Mouse (Mus musculus): ENCODE results near the gene Clps. TPM values are rescaled to one million over a fixed set of nuclear protein-coding genes. Genes with fewer than 3 reads are reported as not detected.

Clps gene
- polyA plus RNA-seq, 1 experiment from 2014 or later, result not detected

DNA sequence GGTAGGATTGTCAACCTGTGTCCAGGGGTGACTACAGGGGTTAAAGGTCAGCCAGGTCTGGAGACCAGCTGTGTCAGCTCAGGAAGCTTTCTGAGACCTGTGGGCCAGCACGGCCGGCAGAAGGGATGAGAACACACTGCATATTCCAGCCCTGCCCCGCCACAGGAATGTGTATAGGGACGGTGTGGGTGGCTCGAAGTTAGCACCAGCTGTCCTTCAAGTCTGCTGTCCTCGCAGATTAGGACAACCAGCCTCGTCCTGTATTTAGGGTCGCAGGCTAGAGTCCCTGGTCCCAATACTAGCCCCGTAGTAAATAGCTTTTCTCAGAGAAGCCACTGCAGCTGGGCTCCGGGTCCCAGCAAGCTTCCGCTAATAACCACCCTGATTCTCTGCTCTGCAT, 12.0 kb downstream of the Clps start:
- no peak for ATAC-seq (ENCODE audit: low FRiP score)
- no peaks in the 10 kb centered on the region; the same call in 1 of the 2 replicates for H3K9me3 ChIP-seq
- no peak overlapping the region for H3K4me3 ChIP-seq
- no peak overlapping the region for H3K9ac ChIP-seq
- no peaks in the 10 kb centered on the region for H3K36me3 ChIP-seq
- no peak overlapping the region for H3K27ac ChIP-seq
- WGBS, result 78% methylated on average over 11 of the region's 11 CpGs
- no peak overlapping the region for H3K4me2 ChIP-seq
- H3K27me3 ChIP-seq, result no peaks in the 10 kb centered on the region
- H3K4me1 ChIP-seq (replicated peaks), result 0 out of 2 replicates have a peak, but pooled peaks cover 3% of the 10 kb centered on the region

DNA sequence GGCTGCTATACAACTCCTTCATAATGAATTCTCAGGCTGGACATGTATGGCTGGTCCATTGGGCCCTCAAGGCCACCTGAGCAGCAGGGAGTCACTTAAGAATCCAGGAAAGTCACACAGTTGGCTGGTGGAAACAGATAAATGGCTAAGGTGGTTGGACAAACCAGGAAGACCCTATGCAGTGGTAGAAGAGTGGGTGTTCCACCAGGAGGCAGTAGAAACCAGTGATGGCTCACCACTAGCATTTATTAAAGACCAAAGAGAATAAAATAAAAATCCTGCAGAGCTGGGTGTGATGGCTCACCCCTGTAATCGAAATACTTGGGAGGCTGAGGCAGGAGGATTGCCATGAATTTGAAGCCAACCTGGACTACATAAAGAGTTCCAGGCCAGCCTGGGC, 13.6 kb downstream of the Clps start:
- no peak for ATAC-seq (ENCODE audit: low FRiP score)
- Histone ChIP-seq H3K27me3 (no peaks in the 10 kb centered on the region), H3K36me3 (no peaks in the 10 kb centered on the region), H3K27ac (no peak overlapping the region), H3K9me3 (no peaks in the 10 kb centered on the region; the same call in 1 of the 2 replicates), H3K4me2 (no peak overlapping the region), H3K4me1 (replicated peaks) (no peaks in the 10 kb centered on the region), H3K9ac (no peak overlapping the region), H3K4me3 (no peak overlapping the region)
- WGBS, result 92% methylated on average over 1 of the region's 1 CpGs

- H3K27me3 ChIP-seq, result peaks cover 13% of the 10 kb centered on the region; the same call in 1 of the 2 replicates
- peaks cover 19% of the 10 kb centered on the region; the same call in 1 of the 2 replicates for H3K9me3 ChIP-seq
- H3K36me3 ChIP-seq, result no peaks in the 10 kb centered on the region
- no peak overlapping the region for H3K4me3 ChIP-seq
- H3K27ac ChIP-seq, result no peak overlapping the region
- no peaks in the 10 kb centered on the region for H3K4me1 ChIP-seq (replicated peaks)
- no peak overlapping the region for H3K9ac ChIP-seq
- no peak overlapping the region for H3K4me2 ChIP-seq
- ATAC-seq (ENCODE audit: low FRiP score), result no peak
- WGBS, result 54% methylated on average over 12 of the region's 12 CpGs
Measured at GRCm38 (mm10) chr17:28537881-28538280, 22.7 kb downstream of the Clps start.

- Histone ChIP-seq H3K4me2 (no peak overlapping the region), H3K4me1 (replicated peaks) (peaks cover 5% of the 10 kb centered on the region), H3K9ac (no peak overlapping the region), H3K36me3 (no peaks in the 10 kb centered on the region), H3K27me3 (peaks cover 41% of the 10 kb centered on the region), H3K4me3 (no peak overlapping the region), H3K9me3 (0 out of 2 replicates have a peak, but pooled peaks cover 8% of the 10 kb centered on the region), H3K27ac (no peak overlapping the region)
- 89% methylated on average over 13 of the region's 13 CpGs for WGBS
- no peak for ATAC-seq (ENCODE audit: low FRiP score)
Measured at GRCm38 (mm10) chr17:28533327-28533726, 27.2 kb downstream of the Clps start.

DNA sequence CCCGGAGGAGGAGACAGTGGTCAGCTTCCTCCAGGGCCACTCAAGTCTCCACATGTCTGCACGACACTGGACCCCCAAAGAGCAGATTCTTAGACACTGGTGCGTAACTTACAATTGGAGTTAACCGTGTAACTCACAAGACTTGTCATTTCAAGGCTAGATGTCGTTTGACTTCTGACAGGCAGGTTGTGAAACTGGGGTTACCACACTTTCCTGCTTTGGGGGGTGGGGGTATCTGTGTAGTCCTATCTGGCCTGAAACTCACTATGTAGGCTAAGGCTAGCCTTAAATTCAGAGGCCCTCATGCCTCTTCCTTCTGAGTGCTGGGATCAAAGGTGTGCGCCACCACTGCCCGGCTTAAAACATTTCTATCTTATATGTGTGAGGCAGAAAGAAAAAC, 28.0 kb downstream of the Clps start:
- no peak for ATAC-seq (ENCODE audit: low FRiP score)
- peaks cover 40% of the 10 kb centered on the region for H3K27me3 ChIP-seq
- 0 out of 2 replicates have a peak, but pooled peaks cover under 1% of the 10 kb centered on the region for H3K9me3 ChIP-seq
- 85% methylated on average over 7 of the region's 7 CpGs for WGBS
- H3K36me3 ChIP-seq, result no peaks in the 10 kb centered on the region
- H3K27ac ChIP-seq, result no peak overlapping the region
- H3K4me3 ChIP-seq, result no peak overlapping the region
- no peak overlapping the region for H3K9ac ChIP-seq
- H3K4me2 ChIP-seq, result no peak overlapping the region
- peaks cover 10% of the 10 kb centered on the region for H3K4me1 ChIP-seq (replicated peaks)

- no peak for ATAC-seq (ENCODE audit: low FRiP score)
- Histone ChIP-seq H3K9me3 (no peaks in the 10 kb centered on the region), H3K9ac (no peak overlapping the region), H3K27ac (no peak overlapping the region), H3K4me3 (no peak overlapping the region), H3K4me1 (replicated peaks) (peaks cover 13% of the 10 kb centered on the region), H3K36me3 (no peaks in the 10 kb centered on the region), H3K4me2 (peak overlapping the region; percentile 23; the same call in 1 of the 2 replicates), H3K27me3 (peaks cover 36% of the 10 kb centered on the region)
- WGBS, result 19% methylated on average over 18 of the region's 18 CpGs
Measured at GRCm38 (mm10) chr17:28531946-28532345, 28.6 kb downstream of the Clps start.

DNA sequence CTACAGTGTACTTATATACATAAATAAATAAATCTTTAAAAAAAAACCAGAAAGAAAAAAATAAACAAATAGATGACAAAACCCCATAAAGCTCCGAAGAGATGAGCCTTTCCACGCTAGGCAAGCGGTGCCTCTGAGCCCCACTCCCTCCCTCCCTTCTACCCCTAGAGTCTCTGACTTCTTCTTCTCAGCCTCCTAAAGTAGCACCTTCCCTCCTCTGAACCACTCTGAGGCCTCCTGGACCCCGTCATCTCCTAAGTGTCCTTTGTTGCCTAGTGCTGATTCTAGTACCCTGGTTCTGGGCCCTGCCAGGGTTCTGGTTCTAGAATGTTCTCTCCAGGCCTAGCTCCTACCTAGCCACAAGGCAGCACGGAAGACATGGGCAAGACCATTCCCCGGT, 30.1 kb downstream of the Clps start, which contains the start of gene Armc12:
Gene Armc12, plus strand, starts transcription at position 301 of the 400 bp plus-strand sequence.
- Histone ChIP-seq H3K36me3 (no peaks in the 10 kb centered on the region), H3K9ac (no peak within 1 kb of the TSS), H3K27ac (no peak within 1 kb of the TSS), H3K27me3 (peaks cover 34% of the 10 kb centered on the region), H3K4me1 (replicated peaks) (peaks cover 13% of the 10 kb centered on the region), H3K9me3 (no peaks in the 10 kb centered on the region), H3K4me2 (no peak within 1 kb of the TSS; the same call in 1 of the 2 replicates), H3K4me3 (no peak within 1 kb of the TSS)
- 88% methylated on average over 6 of the region's 6 CpGs for WGBS
- ATAC-seq (ENCODE audit: low FRiP score), result no peak

DNA sequence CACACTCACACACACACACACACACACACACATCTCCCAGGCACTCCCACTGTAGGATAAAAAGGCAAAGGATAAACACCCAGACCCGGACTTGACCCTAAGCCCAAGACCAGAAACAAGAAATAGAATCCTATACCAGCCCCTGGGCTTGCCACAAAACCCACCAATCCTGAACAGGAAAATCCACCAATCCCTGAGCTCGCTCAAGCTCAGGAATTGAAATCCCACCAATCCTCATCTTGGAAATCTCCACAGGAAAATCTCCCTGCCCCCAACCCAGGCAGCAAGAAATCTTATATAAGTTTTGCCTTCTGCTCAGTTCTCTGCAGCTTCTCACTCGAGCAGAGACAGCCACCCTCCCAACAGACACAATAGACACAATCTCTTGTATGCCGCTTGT, 31.4 kb downstream of the Clps start:
- Histone ChIP-seq H3K36me3 (no peaks in the 10 kb centered on the region), H3K27me3 (peaks cover 44% of the 10 kb centered on the region), H3K9me3 (no peaks in the 10 kb centered on the region), H3K9ac (no peak overlapping the region), H3K4me3 (no peak overlapping the region), H3K4me2 (no peak overlapping the region), H3K27ac (no peak overlapping the region), H3K4me1 (replicated peaks) (peaks cover 13% of the 10 kb centered on the region)
- no peak for ATAC-seq (ENCODE audit: low FRiP score)
- 69% methylated on average over 4 of the region's 4 CpGs for WGBS

DNA sequence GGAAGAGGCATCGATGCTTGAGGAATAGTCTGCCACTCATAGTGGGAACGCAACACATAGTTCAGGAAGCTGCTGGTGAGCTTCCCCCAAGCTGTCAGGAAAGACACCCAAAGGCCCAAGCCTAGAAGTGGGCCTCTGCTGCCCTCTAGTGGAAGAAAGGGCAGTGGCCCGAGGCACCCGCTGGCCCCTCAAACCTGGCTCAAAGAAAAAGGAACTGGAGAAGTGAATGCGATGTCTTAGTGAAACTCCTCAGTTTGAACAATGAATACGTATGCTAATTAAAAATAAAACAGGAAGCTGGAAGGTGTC, 32.6 kb downstream of the Clps start:
- Histone ChIP-seq H3K9me3 (no peaks in the 10 kb centered on the region), H3K4me2 (peak overlapping the region; percentile 26; the same call in 1 of the 2 replicates), H3K36me3 (no peaks in the 10 kb centered on the region), H3K27ac (no peak overlapping the region), H3K4me1 (replicated peaks) (peaks cover 20% of the 10 kb centered on the region), H3K27me3 (peaks cover 48% of the 10 kb centered on the region), H3K4me3 (no peak overlapping the region), H3K9ac (peak overlapping the region; percentile 15; the same call in 1 of the 2 replicates)
- 8% methylated on average over 6 of the region's 6 CpGs for WGBS
- ATAC-seq (ENCODE audit: low FRiP score), result no peak

GRCm38 (mm10) chr17:28527184-28528042, 33.2 kb downstream of the Clps start:
- Histone ChIP-seq H3K9me3 (no peaks in the 10 kb centered on the region), H3K27ac (no peak overlapping the region), H3K4me1 (replicated peaks) (peaks cover 21% of the 10 kb centered on the region), H3K27me3 (peaks cover 44% of the 10 kb centered on the region), H3K4me3 (no peak overlapping the region), H3K4me2 (peak overlapping the region; percentile 26; the same call in 1 of the 2 replicates), H3K9ac (peak overlapping the region; percentile 15; the same call in 1 of the 2 replicates), H3K36me3 (no peaks in the 10 kb centered on the region)
- WGBS, result 56% methylated on average over 12 of the region's 12 CpGs
- no peak for ATAC-seq (ENCODE audit: low FRiP score)

DNA sequence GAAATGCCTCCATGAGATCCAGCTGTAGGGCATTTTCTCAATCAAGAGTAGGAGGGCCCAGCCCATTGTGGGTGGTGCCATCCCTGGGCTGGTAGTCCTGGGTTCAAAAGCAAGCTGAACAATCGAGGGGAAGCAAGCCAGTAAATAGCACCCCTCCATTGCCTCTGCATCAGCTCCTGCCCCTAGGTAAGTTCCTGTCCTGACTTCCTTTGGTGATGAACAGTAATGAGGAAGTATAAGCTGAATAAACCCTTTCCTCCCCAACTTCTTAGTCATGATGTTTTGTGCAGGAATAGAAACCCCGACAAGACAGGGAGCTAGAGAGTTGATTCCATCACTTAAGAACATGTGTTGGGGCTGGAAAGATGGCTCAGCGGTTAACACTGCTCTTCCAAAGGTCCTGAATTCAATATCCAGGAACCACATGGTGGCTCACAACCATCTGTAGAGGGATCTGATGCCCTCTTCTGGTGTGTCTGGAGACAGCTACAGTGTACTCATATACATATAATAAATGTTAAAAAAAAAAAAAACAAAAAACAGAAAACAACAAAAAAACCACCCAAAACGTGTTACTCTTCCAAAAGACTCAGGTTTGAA, 35.6 kb downstream of the Clps start:
- Histone ChIP-seq H3K27ac (no peak overlapping the region), H3K4me3 (no peak overlapping the region), H3K27me3 (peaks cover 46% of the 10 kb centered on the region), H3K9ac (no peak overlapping the region), H3K36me3 (no peaks in the 10 kb centered on the region), H3K4me1 (replicated peaks) (peaks cover 23% of the 10 kb centered on the region), H3K4me2 (no peak overlapping the region), H3K9me3 (no peaks in the 10 kb centered on the region)
- no peak for ATAC-seq (ENCODE audit: low FRiP score)
- 78% methylated on average over 4 of the region's 4 CpGs for WGBS

GRCm38 (mm10) chr17:28524009-28524695, 36.4 kb downstream of the Clps start:
- Histone ChIP-seq H3K9me3 (no peaks in the 10 kb centered on the region), H3K9ac (no peak overlapping the region), H3K27me3 (peaks cover 49% of the 10 kb centered on the region), H3K4me3 (no peak overlapping the region), H3K27ac (no peak overlapping the region), H3K36me3 (no peaks in the 10 kb centered on the region), H3K4me2 (no peak overlapping the region), H3K4me1 (replicated peaks) (peaks cover 23% of the 10 kb centered on the region)
- 86% methylated on average over 23 of the region's 23 CpGs for WGBS
- no peak for ATAC-seq (ENCODE audit: low FRiP score)

All from hindbrain, embryonic 13.5 days (tissue).